Mouse (Mus musculus) hematopoietic multipotent progenitor cell, adult 10-12 weeks (in vitro differentiated cells): ENCODE data around the gene Glycam1. TPM values are rescaled to one million over a fixed set of nuclear protein-coding genes. Genes with fewer than 3 reads are reported as not detected.

Source experiments
- polyA plus RNA-seq: library from polyadenylated mRNA; stranded (reverse); fragments of >175 nt; gene quantifications from 2 replicates; pipeline ENCODE4 v1.2.3, GENCODE M21; 2012; ENCODE audit warnings: low replicate concordance

Glycam1 gene
- not detected in 2 replicates for polyA plus RNA-seq

DNA sequence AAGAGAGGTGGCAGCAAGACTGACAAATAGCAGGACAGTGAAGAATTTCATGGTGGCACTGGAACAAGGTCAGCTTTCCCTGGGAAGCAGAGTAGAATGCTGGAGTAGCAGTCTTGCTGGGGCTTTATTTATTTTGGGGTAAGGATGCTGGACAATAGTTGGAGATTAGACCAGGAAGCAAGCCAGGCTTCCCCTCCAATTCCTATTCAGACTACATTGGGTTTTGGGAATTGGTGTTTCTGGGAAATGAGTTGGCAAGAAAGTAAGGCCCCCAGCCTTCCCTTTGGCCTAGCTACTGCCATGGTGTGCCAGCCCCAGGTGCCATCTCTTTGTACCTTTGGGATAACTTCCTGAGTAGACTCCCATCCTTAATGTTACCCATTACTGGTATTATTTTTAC is at the start of gene Glycam1:
Gene Glycam1, minus strand, starts transcription at position 101 of the 400 bp plus-strand sequence.

DNA sequence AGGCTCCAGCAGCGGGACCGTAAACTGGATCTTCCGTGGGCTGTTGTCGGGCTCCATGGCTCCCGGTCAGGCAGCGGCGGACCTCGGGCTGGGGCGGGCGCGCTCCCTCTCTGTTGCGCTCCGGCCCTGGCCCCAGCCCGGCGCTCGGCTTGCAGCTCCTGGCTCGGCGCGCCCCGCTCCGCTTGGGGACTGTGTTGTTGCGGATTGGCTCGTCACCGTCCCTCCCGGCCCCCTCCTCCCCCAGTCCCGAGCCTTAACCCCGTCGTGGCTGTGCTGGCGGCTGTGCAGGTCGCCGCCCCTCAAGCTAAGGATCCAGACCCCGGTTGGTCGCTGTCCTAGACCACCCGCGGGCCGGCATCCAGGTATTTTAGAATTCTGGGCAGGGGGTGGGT is 27.1 kb downstream of the Glycam1 start, which contains the start of gene Ppp1r1a:
Gene Ppp1r1a, minus strand, starts transcription at position 182 of the 392 bp plus-strand sequence.

Other genes starting within 250 kb of the Glycam1 start
- 180 and 361 TPM in 2 replicates for gene Zfp385a, start 225.0 kb downstream of the Glycam1 start, polyA plus RNA-seq
- gene Itga5, start 198.3 kb downstream of the Glycam1 start, polyA plus RNA-seq = 5.0 and 8.0 TPM in 2 replicates
- not detected in 2 replicates for gene Gtsf1, start 134.6 kb downstream of the Glycam1 start, polyA plus RNA-seq
- not detected in 2 replicates for gene Gtsf2, start 116.6 kb downstream of the Glycam1 start, polyA plus RNA-seq
- gene Nckap1l, start 111.3 kb downstream of the Glycam1 start, polyA plus RNA-seq = 24.4 and 46.7 TPM in 2 replicates
- gene Pde1b, start 62.0 kb downstream of the Glycam1 start, polyA plus RNA-seq = 26.6 and 53.7 TPM in 2 replicates
- gene Ppp1r1a, start 27.1 kb downstream of the Glycam1 start, polyA plus RNA-seq = 0.21 TPM in 1 of 2 replicates, not detected in the other
- not detected in 2 replicates for gene Mucl1, start 190.4 kb upstream of the Glycam1 start, polyA plus RNA-seq